Mouse (Mus musculus): ENCODE measurements around the gene Rsl24d1. TPM values are rescaled to one million over a fixed set of nuclear protein-coding genes. Genes with fewer than 3 reads are reported as not detected.

Gene Rsl24d1
- total and polyA plus RNA-seq, 2 experiments from 2014 or later: 51.6 to 71.4 TPM

GRCm38 (mm10) chr9:73137341-73137886 is 24.2 kb downstream of the Rsl24d1 start:
- Histone ChIP-seq H3K27me3 (ENCODE audit: control insufficient read depth, insufficient read depth, low read length) (no peaks in the 10 kb centered on the region), H3K9ac (replicated peaks; ENCODE audit: low read depth, low read length) (no peak overlapping the region), H3K9me3 (replicated peaks; ENCODE audit: control insufficient read depth, low read length) (no peaks in the 10 kb centered on the region), H3K4me3 (ENCODE audit: low read depth, low read length) (no peak overlapping the region), H3K36me3 (replicated peaks; ENCODE audit: control insufficient read depth, insufficient read depth, low read length) (no peaks in the 10 kb centered on the region), H3K4me1 (ENCODE audit: control insufficient read depth, insufficient read depth) (no peaks in the 10 kb centered on the region), H3K4me2 (ENCODE audit: low read depth, low read length) (no peak overlapping the region), H3K27ac (ENCODE audit: low read depth) (no peak overlapping the region)
- ATAC-seq (ENCODE audit: insufficient read depth, low read depth): no peak
- WGBS: 62% methylated on average over 11 of the region's 11 CpGs
- no peak for DNase-seq (ENCODE audit: low spot score)
- TF ChIP-seq CTCF (IDR thresholded peaks at IDR 0.05; ENCODE audit: low read depth): no peak
- TF ChIP-seq EP300 (IDR thresholded peaks at IDR 0.05; ENCODE audit: low read depth): no peak

- no peak for ATAC-seq (ENCODE audit: insufficient read depth, low read depth)
- no peaks in the 10 kb centered on the region for H3K27me3 ChIP-seq (ENCODE audit: control insufficient read depth, insufficient read depth, low read length)
- H3K4me1 ChIP-seq (ENCODE audit: control insufficient read depth, insufficient read depth): no peaks in the 10 kb centered on the region
- TF ChIP-seq CTCF (IDR thresholded peaks at IDR 0.05; ENCODE audit: low read depth) (peak; percentile 26), EP300 (IDR thresholded peaks at IDR 0.05; ENCODE audit: low read depth) (no peak)
- DNase-seq (ENCODE audit: low spot score): no peak
- no peak overlapping the region for H3K9ac ChIP-seq (replicated peaks; ENCODE audit: low read depth, low read length)
- no peak overlapping the region for H3K4me3 ChIP-seq (ENCODE audit: low read depth, low read length)
- no peak overlapping the region for H3K27ac ChIP-seq (ENCODE audit: low read depth)
- H3K9me3 ChIP-seq (replicated peaks; ENCODE audit: control insufficient read depth, low read length): no peaks in the 10 kb centered on the region
- no peaks in the 10 kb centered on the region for H3K36me3 ChIP-seq (replicated peaks; ENCODE audit: control insufficient read depth, insufficient read depth, low read length)
- no peak overlapping the region for H3K4me2 ChIP-seq (ENCODE audit: low read depth, low read length)
- WGBS: 53% methylated on average over 9 of the region's 9 CpGs
These were observed 41.1 kb downstream of the Rsl24d1 start for GRCm38 (mm10) chr9:73154347-73154746.

GRCm38 (mm10) chr9:73157968-73158367 is 44.7 kb downstream of the Rsl24d1 start:
- ATAC-seq (ENCODE audit: insufficient read depth, low read depth) (no peak), DNase-seq (ENCODE audit: low spot score) (no peak)
- 82% methylated on average over 4 of the region's 4 CpGs for WGBS
- Histone ChIP-seq H3K27me3 (ENCODE audit: control insufficient read depth, insufficient read depth, low read length) (no peaks in the 10 kb centered on the region), H3K4me3 (ENCODE audit: low read depth, low read length) (no peak overlapping the region), H3K4me1 (ENCODE audit: control insufficient read depth, insufficient read depth) (no peaks in the 10 kb centered on the region), H3K36me3 (replicated peaks; ENCODE audit: control insufficient read depth, insufficient read depth, low read length) (no peaks in the 10 kb centered on the region), H3K9me3 (replicated peaks; ENCODE audit: control insufficient read depth, low read length) (no peaks in the 10 kb centered on the region), H3K9ac (replicated peaks; ENCODE audit: low read depth, low read length) (no peak overlapping the region), H3K27ac (ENCODE audit: low read depth) (no peak overlapping the region), H3K4me2 (ENCODE audit: low read depth, low read length) (no peak overlapping the region)
- TF ChIP-seq EP300 (IDR thresholded peaks at IDR 0.05; ENCODE audit: low read depth): no peak
- TF ChIP-seq CTCF (IDR thresholded peaks at IDR 0.05; ENCODE audit: low read depth): no peak

- no peak for DNase-seq (ENCODE audit: low spot score)
- no peak overlapping the region for H3K9ac ChIP-seq (replicated peaks; ENCODE audit: low read depth, low read length)
- WGBS: 62% methylated on average over 1 of the region's 1 CpGs
These were observed 46.0 kb downstream of the Rsl24d1 start for GRCm38 (mm10) chr9:73159265-73159664.

GRCm38 (mm10) chr9:73162571-73163333 is 49.5 kb downstream of the Rsl24d1 start:
- H3K9ac ChIP-seq (replicated peaks; ENCODE audit: low read depth, low read length): 0 out of 2 replicates have a peak overlapping the region, but pooled peaks have one; percentile 11
- H3K36me3 ChIP-seq (replicated peaks; ENCODE audit: control insufficient read depth, insufficient read depth, low read length): no peaks in the 10 kb centered on the region
- H3K9me3 ChIP-seq (replicated peaks; ENCODE audit: control insufficient read depth, low read length): no peaks in the 10 kb centered on the region
- ATAC-seq (ENCODE audit: insufficient read depth, low read depth): no peak; the same call in 1 of the 2 replicates
- 0 out of 2 replicates have a peak, but pooled peaks cover 4% of the 10 kb centered on the region for H3K27me3 ChIP-seq (ENCODE audit: control insufficient read depth, insufficient read depth, low read length)
- peak; percentile 72 for DNase-seq (ENCODE audit: low spot score)
- H3K4me2 ChIP-seq (ENCODE audit: low read depth, low read length): peak overlapping the region; percentile 69
- no peak for TF ChIP-seq EP300 (IDR thresholded peaks at IDR 0.05; ENCODE audit: low read depth)
- peak; percentile 90 for TF ChIP-seq CTCF (IDR thresholded peaks at IDR 0.05; ENCODE audit: low read depth)
- no peak overlapping the region for H3K27ac ChIP-seq (ENCODE audit: low read depth)
- WGBS: 8% methylated on average over 26 of the region's 26 CpGs
- H3K4me3 ChIP-seq (ENCODE audit: low read depth, low read length): peak overlapping the region; percentile 42
- H3K4me1 ChIP-seq (ENCODE audit: control insufficient read depth, insufficient read depth): no peaks in the 10 kb centered on the region

More at GRCm38 (mm10) chr9:73159265-73159664, 46.0 kb downstream of the Rsl24d1 start:
- Histone ChIP-seq H3K4me3 (ENCODE audit: low read depth, low read length) (no peak overlapping the region), H3K9me3 (replicated peaks; ENCODE audit: control insufficient read depth, low read length) (no peaks in the 10 kb centered on the region), H3K36me3 (replicated peaks; ENCODE audit: control insufficient read depth, insufficient read depth, low read length) (no peaks in the 10 kb centered on the region), H3K4me2 (ENCODE audit: low read depth, low read length) (no peak overlapping the region), H3K27me3 (ENCODE audit: control insufficient read depth, insufficient read depth, low read length) (0 out of 2 replicates have a peak, but pooled peaks cover 4% of the 10 kb centered on the region), H3K27ac (ENCODE audit: low read depth) (no peak overlapping the region), H3K4me1 (ENCODE audit: control insufficient read depth, insufficient read depth) (no peaks in the 10 kb centered on the region)
- no peak for ATAC-seq (ENCODE audit: insufficient read depth, low read depth)
- TF ChIP-seq EP300 (IDR thresholded peaks at IDR 0.05; ENCODE audit: low read depth) (no peak), CTCF (IDR thresholded peaks at IDR 0.05; ENCODE audit: low read depth) (peak; percentile 53)
